ENCODE assay signal across 19 mouse cellular contexts in genomic region chr13:45385521-45385920, GRCm38 (mm10).
"Had no signal": no experiment of that assay in that cellular context is flagged by ENCODE, and none has a peak within 500 bp of the region (broad histone marks: within the 10 kb centered on the region; RNA-seq: fewer than 3 reads in every experiment).

No protein-coding gene starts in this region.

- DNase-seq: kidney, adult 11 months; kidney, adult 8-10 months; kidney, postnatal 10 days; kidney, postnatal 36 days; layer of hippocampus, postnatal 36 days; lung, adult 18-20 months; lung, postnatal 10 days; lung, postnatal 4 days; midbrain, embryonic 14.5 days; right cerebral cortex, postnatal 14 days; spleen, adult 18-20 months; thymus, adult 18-20 months; thymus, postnatal 36 days had no signal

- H3K4me1 ChIP-seq: limb, embryonic 12.5 days; lung, embryonic 15.5 days had no signal

- H3K36me3 ChIP-seq: kidney, embryonic 15.5 days; limb, embryonic 12.5 days; limb, embryonic 15.5 days; lung, embryonic 15.5 days had no signal

- H3K4me2 ChIP-seq: kidney, embryonic 15.5 days; limb, embryonic 12.5 days; limb, embryonic 15.5 days; lung, embryonic 15.5 days; midbrain, embryonic 11.5 days had no signal

- H3K4me3 ChIP-seq: kidney, embryonic 15.5 days; limb, embryonic 12.5 days; limb, embryonic 15.5 days; lung, embryonic 15.5 days had no signal

- H3K9ac ChIP-seq: kidney, embryonic 15.5 days; limb, embryonic 12.5 days; limb, embryonic 15.5 days; lung, embryonic 15.5 days had no signal

- H3K27me3 ChIP-seq: kidney, embryonic 15.5 days; limb, embryonic 12.5 days; limb, embryonic 15.5 days; lung, embryonic 15.5 days had no signal

- H3K27ac ChIP-seq: kidney, embryonic 15.5 days; left cerebral cortex, adult 2 months; limb, embryonic 12.5 days; limb, embryonic 15.5 days; lung, embryonic 15.5 days had no signal

- H3K9me3 ChIP-seq: kidney, embryonic 15.5 days; limb, embryonic 15.5 days; lung, embryonic 15.5 days had no signal
